Mouse (Mus musculus) C2C12 (cell line): Measurements from ENCODE around the gene Slc6a6.

Experiments used
- CTCF ChIP-seq: IDR thresholded peaks from one replicate; pipeline ENCODE4 v1.5.1; 2011; ENCODE audit not compliant: control insufficient read depth, insufficient read depth, insufficient read length
- USF1 ChIP-seq: IDR thresholded peaks from one replicate; pipeline ENCODE4 v1.6.1; 2011; ENCODE audit warnings: low read depth, mild to moderate bottlenecking, control low read depth, moderate library complexity

- TF ChIP-seq CTCF: no peak
- TF ChIP-seq USF1: no peak
Measured at GRCm38 (mm10) chr6:91750976-91751375, 67.1 kb downstream of the Slc6a6 start.
